ENCODE assay signal across 8 mouse cellular contexts in genomic region chr17:32188863-32189636, GRCm38 (mm10). TPM values are rescaled to one million over a fixed set of nuclear protein-coding genes. Genes with fewer than 3 reads are reported as not detected.
DNase-seq lines count a peak whose midpoint lies in the region; ATAC-seq and TF ChIP-seq lines count a peak whose summit lies in the region.

Gene Ephx3 (minus strand): TSS chr17:32189549.

- H3K4me2 ChIP-seq in forebrain, embryonic 11.5 days (ENCODE audit: low read depth, low read length, severe bottlenecking): peak within 1 kb of the TSS; percentile 74
- H3K4me2 ChIP-seq in limb, embryonic 14.5 days (replicated peaks; ENCODE audit: low read depth, low read length, severe bottlenecking): peak within 1 kb of the TSS; percentile 64
- H3K4me2 ChIP-seq in midbrain, embryonic 15.5 days: peak within 1 kb of the TSS; percentile 81

- no peak for ATAC-seq in forebrain, embryonic 11.5 days (replicated peaks; ENCODE audit: low FRiP score)
- no peak for ATAC-seq in limb, embryonic 14.5 days (ENCODE audit: low FRiP score, low read depth)
- ATAC-seq in midbrain, embryonic 15.5 days (replicated peaks): peak; percentile 78

- 5% methylated on average over 42 of the region's 42 CpGs for WGBS in forebrain, embryonic 11.5 days
- 7% methylated on average over 42 of the region's 42 CpGs for WGBS in limb, embryonic 14.5 days
- 6% methylated on average over 42 of the region's 42 CpGs for WGBS in midbrain, embryonic 15.5 days

- H3K27ac ChIP-seq in forebrain, embryonic 11.5 days (ENCODE audit: low read depth, low read length): no peak within 1 kb of the TSS
- H3K27ac ChIP-seq in limb, embryonic 14.5 days (replicated peaks; ENCODE audit: low read depth, low read length): no peak within 1 kb of the TSS
- no peak within 1 kb of the TSS for H3K27ac ChIP-seq in midbrain, embryonic 15.5 days

- H3K36me3 ChIP-seq in forebrain, embryonic 11.5 days (ENCODE audit: control insufficient read depth, insufficient read depth, low read length): no peaks in the 10 kb centered on the region
- H3K36me3 ChIP-seq in limb, embryonic 14.5 days (ENCODE audit: control insufficient read depth, insufficient read depth, low read length): no peaks in the 10 kb centered on the region
- H3K36me3 ChIP-seq in midbrain, embryonic 15.5 days (replicated peaks): no peaks in the 10 kb centered on the region

- H3K9me3 ChIP-seq in forebrain, embryonic 11.5 days (ENCODE audit: control insufficient read depth, low read length): no peaks in the 10 kb centered on the region
- H3K9me3 ChIP-seq in limb, embryonic 14.5 days (ENCODE audit: control insufficient read depth, low read length): no peaks in the 10 kb centered on the region
- no peaks in the 10 kb centered on the region for H3K9me3 ChIP-seq in midbrain, embryonic 15.5 days

- H3K27me3 ChIP-seq in forebrain, embryonic 11.5 days (ENCODE audit: control insufficient read depth, insufficient read depth, low read length): peaks cover 10% of the 10 kb centered on the region; the same call in 1 of the 2 replicates
- peaks cover 19% of the 10 kb centered on the region; the same call in 1 of the 2 replicates for H3K27me3 ChIP-seq in limb, embryonic 14.5 days (ENCODE audit: control insufficient read depth, insufficient read depth, low read length)
- peaks cover 16% of the 10 kb centered on the region for H3K27me3 ChIP-seq in midbrain, embryonic 15.5 days (replicated peaks)

- H3K4me3 ChIP-seq in forebrain, embryonic 11.5 days (ENCODE audit: low read depth, low read length): peak within 1 kb of the TSS; percentile 33
- H3K4me3 ChIP-seq in limb, embryonic 14.5 days (replicated peaks; ENCODE audit: low read length): peak within 1 kb of the TSS; percentile 38
- peak within 1 kb of the TSS; percentile 38 for H3K4me3 ChIP-seq in midbrain, embryonic 15.5 days

- peak; percentile 22 to 46 for DNase-seq in kidney, postnatal 4 days
- DNase-seq in kidney, adult 11 months: no peak
- DNase-seq in forebrain, embryonic 11.5 days (ENCODE audit: low spot score): peak; percentile 60
- DNase-seq in limb, embryonic 14.5 days (ENCODE audit: low spot score): no peak
- no peak for DNase-seq in spleen, postnatal 14 days (ENCODE audit: low spot score in 2 of 2)
- DNase-seq in urinary bladder, postnatal 10 days (ENCODE audit: low spot score): no peak
- DNase-seq in testis, postnatal 10 days (ENCODE audit: low spot score): no peak

- peaks cover 4% of the 10 kb centered on the region for H3K4me1 ChIP-seq in forebrain, embryonic 11.5 days (replicated peaks; ENCODE audit: control insufficient read depth, insufficient read depth, low read length)
- H3K4me1 ChIP-seq in limb, embryonic 14.5 days (ENCODE audit: control insufficient read depth, insufficient read depth, low read length): peaks cover 12% of the 10 kb centered on the region
- H3K4me1 ChIP-seq in midbrain, embryonic 15.5 days: peaks cover 15% of the 10 kb centered on the region

- peak within 1 kb of the TSS; percentile 54 for H3K9ac ChIP-seq in forebrain, embryonic 11.5 days (ENCODE audit: low read length)
- H3K9ac ChIP-seq in limb, embryonic 14.5 days (ENCODE audit: low read depth, low read length, severe bottlenecking): peak within 1 kb of the TSS; percentile 53
- peak within 1 kb of the TSS; percentile 30 for H3K9ac ChIP-seq in midbrain, embryonic 15.5 days

- no peak for TF ChIP-seq POLR2A in limb, embryonic 14.5 days (IDR thresholded peaks at IDR 0.05; ENCODE audit: borderline replicate concordance, extremely low read depth, insufficient read depth, insufficient read length)

RNA-seq across cellular contexts. Expression of gene Ephx3, which starts in this region (rescaled TPM):
- 0.13 and 0.23 TPM in 2 replicates for polyA plus RNA-seq in forebrain, embryonic 11.5 days (2014; fragmentation: Nextera tagmentation; extraction: Ambion mirVana)
- 1.6 and 1.9 TPM in 2 replicates for polyA plus RNA-seq in limb, embryonic 14.5 days (2012; rRNA removed)
- polyA plus RNA-seq in limb, embryonic 14.5 days (2014; fragmentation: Nextera tagmentation; extraction: Ambion mirVana): 3.3 and 5.5 TPM in 2 replicates
- 0.22 and 0.35 TPM in 2 replicates for polyA plus RNA-seq in midbrain, embryonic 15.5 days (2015; fragmentation: Nextera tagmentation; extraction: Ambion mirVana)

Comparison
In these comparisons a context has a peak if more than half of its experiments do, and no peak if none do; other contexts are left out.
1. DNase-seq: peak in kidney, postnatal 4 days (2 of 2); none in kidney, adult 11 months (single experiment), limb, embryonic 14.5 days (single experiment), spleen, postnatal 14 days (0 of 2), urinary bladder, postnatal 10 days (single experiment) and testis, postnatal 10 days (single experiment).
2. Peak in DNase-seq, H3K4me3 ChIP-seq, H3K9ac ChIP-seq and H3K4me2 ChIP-seq in forebrain, embryonic 11.5 days; RNA of the gene not detected or under 1 TPM.
3. Peak in ATAC-seq, H3K4me3 ChIP-seq, H3K9ac ChIP-seq and H3K4me2 ChIP-seq in midbrain, embryonic 15.5 days; RNA of the gene not detected or under 1 TPM.
4. Peak in every context shown above with its lines, with median percentiles within 50 percentile points of each other: H3K4me2 ChIP-seq, H3K4me3 ChIP-seq and H3K9ac ChIP-seq.